Comparison of ENCODE assay signal across 10 mouse cellular contexts in the genomic region with DNA sequence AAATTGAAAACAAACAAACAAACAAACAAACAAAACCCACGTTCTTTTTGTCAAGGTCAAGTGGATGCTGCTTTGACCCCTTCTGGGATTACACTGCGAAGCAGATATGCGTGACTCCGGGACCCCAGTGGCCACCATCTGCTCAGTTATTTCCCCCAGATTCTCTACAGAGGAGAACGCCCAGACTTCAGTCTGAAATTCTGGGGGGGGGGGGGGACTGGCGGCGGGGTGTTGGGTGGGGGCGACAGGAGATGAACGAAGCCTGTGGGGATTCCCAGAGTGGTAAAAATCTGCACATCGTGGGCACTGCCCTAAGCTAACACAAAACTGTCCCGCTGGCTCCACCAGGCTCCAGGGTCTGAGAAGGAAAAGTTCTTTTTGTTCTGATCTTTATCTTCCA. TPM values are rescaled to one million over a fixed set of nuclear protein-coding genes. Genes with fewer than 3 reads are reported as not detected.
DNase-seq lines count a peak whose midpoint lies in the region; ATAC-seq and TF ChIP-seq lines count a peak whose summit lies in the region.
"Had no signal": no experiment of that assay in that cellular context is flagged by ENCODE, and none has a peak within 500 bp of the region (broad histone marks: within the 10 kb centered on the region; RNA-seq: fewer than 3 reads in every experiment).

No protein-coding gene starts in this region.

- no peak for ATAC-seq in heart, embryonic 12.5 days (ENCODE audit: insufficient number of reproducible peaks, low FRiP score)
- ATAC-seq in heart, postnatal 0 days (ENCODE audit: insufficient read depth, low read depth) = no peak
- no peak for ATAC-seq in liver, embryonic 13.5 days (ENCODE audit: low read depth)

- H3K4me3 ChIP-seq in heart, embryonic 12.5 days = peak overlapping the region; percentile 53
- H3K4me3 ChIP-seq in ES-E14 (ENCODE audit: insufficient read depth in 1 of 2, low read depth in 1 of 2, low read length in 2 of 2, poor library complexity in 1 of 2, severe bottlenecking in 1 of 2) = peak overlapping the region; percentile 67 to 80
- H3K4me3 ChIP-seq in heart, postnatal 0 days (ENCODE audit: low read depth, low read length) = peak overlapping the region; percentile 63
- H3K4me3 ChIP-seq in liver, embryonic 13.5 days (replicated peaks) = peak overlapping the region; percentile 36

- in situ Hi-C loops in ES-E14 (cut with MboI; ENCODE audit: low sequenced_read_pairs in 2 of 2, unreplicated experiment in 2 of 2) = no loop called here

- H3K4me2 ChIP-seq in heart, embryonic 12.5 days = peak overlapping the region; percentile 87
- H3K4me2 ChIP-seq in heart, postnatal 0 days (ENCODE audit: low read depth, low read length) = peak overlapping the region; percentile 69
- H3K4me2 ChIP-seq in liver, embryonic 13.5 days = peak overlapping the region; percentile 68

- no peak overlapping the region for H3K9ac ChIP-seq in heart, embryonic 12.5 days
- H3K9ac ChIP-seq in ES-E14 (ENCODE audit: insufficient read depth, low read depth, low read length, poor library complexity, severe bottlenecking) = no peak overlapping the region
- peak overlapping the region; percentile 35; the same call in 1 of the 2 replicates for H3K9ac ChIP-seq in heart, postnatal 0 days (replicated peaks; ENCODE audit: low read depth, low read length)
- H3K9ac ChIP-seq in liver, embryonic 13.5 days = no peak overlapping the region
- H3K9ac ChIP-seq: liver, embryonic 14.5 days had no signal

- TF ChIP-seq CTCF in heart, postnatal 0 days (IDR thresholded peaks at IDR 0.05; ENCODE audit: low read depth) = no peak

- H3K27ac ChIP-seq in heart, embryonic 12.5 days (ENCODE audit: poor library complexity, severe bottlenecking) = no peak overlapping the region
- no peak overlapping the region for H3K27ac ChIP-seq in ES-E14 (ENCODE audit: insufficient read depth, low read depth, low read length, poor library complexity, severe bottlenecking)
- 0 out of 2 replicates have a peak overlapping the region, but pooled peaks have one; percentile 1 for H3K27ac ChIP-seq in heart, postnatal 0 days (ENCODE audit: low read depth)
- no peak overlapping the region for H3K27ac ChIP-seq in liver, embryonic 13.5 days
- H3K27ac ChIP-seq: liver, embryonic 14.5 days had no signal

- peaks cover 74% of the 10 kb centered on the region for H3K27me3 ChIP-seq in heart, embryonic 12.5 days (replicated peaks)
- peaks cover 64% of the 10 kb centered on the region for H3K27me3 ChIP-seq in heart, postnatal 0 days (ENCODE audit: control insufficient read depth, insufficient read depth, low read length)
- H3K27me3 ChIP-seq in liver, embryonic 13.5 days = peaks cover 86% of the 10 kb centered on the region

- no peaks in the 10 kb centered on the region for H3K36me3 ChIP-seq in heart, embryonic 12.5 days
- H3K36me3 ChIP-seq in ES-E14 (ENCODE audit: control insufficient read depth, insufficient read depth, low read length, poor library complexity, severe bottlenecking) = peaks cover 15% of the 10 kb centered on the region
- H3K36me3 ChIP-seq in heart, postnatal 0 days (replicated peaks; ENCODE audit: control insufficient read depth, insufficient read depth, low read length) = no peaks in the 10 kb centered on the region
- no peaks in the 10 kb centered on the region for H3K36me3 ChIP-seq in liver, embryonic 13.5 days

- peaks cover 18% of the 10 kb centered on the region for H3K4me1 ChIP-seq in heart, embryonic 12.5 days (replicated peaks)
- H3K4me1 ChIP-seq in ES-E14 (ENCODE audit: control insufficient read depth in 2 of 2, insufficient read depth in 2 of 2, low read length in 2 of 2, poor library complexity in 1 of 2) = peaks cover 6 to 16% of the 10 kb centered on the region in 2 experiments; a peak in 3 of 4 replicates
- peaks cover 13% of the 10 kb centered on the region for H3K4me1 ChIP-seq in heart, postnatal 0 days (ENCODE audit: control insufficient read depth, insufficient read depth)
- peaks cover 22% of the 10 kb centered on the region for H3K4me1 ChIP-seq in liver, embryonic 13.5 days (replicated peaks)

- H3K9me3 ChIP-seq in heart, embryonic 12.5 days (replicated peaks) = no peaks in the 10 kb centered on the region
- no peaks in the 10 kb centered on the region for H3K9me3 ChIP-seq in ES-E14 (ENCODE audit: control insufficient read depth, insufficient read depth, low read depth, low read length)
- no peaks in the 10 kb centered on the region for H3K9me3 ChIP-seq in heart, postnatal 0 days (replicated peaks; ENCODE audit: control insufficient read depth, low read length)
- no peaks in the 10 kb centered on the region for H3K9me3 ChIP-seq in liver, embryonic 13.5 days (replicated peaks)

- no peak for TF ChIP-seq EP300 in heart, postnatal 0 days (IDR thresholded peaks at IDR 0.05; ENCODE audit: low read depth)

- 3% methylated on average over 11 of the region's 11 CpGs for WGBS in heart, embryonic 12.5 days
- 5% methylated on average over 11 of the region's 11 CpGs for WGBS in heart, postnatal 0 days
- 5% methylated on average over 11 of the region's 11 CpGs for WGBS in liver, embryonic 13.5 days (ENCODE audit: insufficient replicate concordance)

- DNase-seq in heart, adult 8-10 months (ENCODE audit: low spot score) = no peak
- DNase-seq in ES-E14 (ENCODE audit: low read depth, low spot score) = no peak
- DNase-seq in heart, postnatal 0 days (ENCODE audit: low spot score) = no peak
- no peak for DNase-seq in liver, embryonic 13.5 days
- DNase-seq in urinary bladder, postnatal 25 days (ENCODE audit: low spot score) = no peak
- no peak for DNase-seq in thymus, postnatal 36 days
- DNase-seq in gastrocnemius, postnatal 10 days = no peak

TF ChIP-seq in ES-E14, 5 proteins besides CTCF, POLR2A, EP300 and RAD21:
- no peak for TF ChIP-seq ZC3H11A (IDR thresholded peaks at IDR 0.05; ENCODE audit: borderline replicate concordance, low read depth, low read length)
- no peak for TF ChIP-seq MAFK (IDR thresholded peaks at IDR 0.05; ENCODE audit: insufficient read depth, low read depth, low read length)
- TF ChIP-seq HCFC1 (IDR thresholded peaks at IDR 0.05; ENCODE audit: borderline replicate concordance, insufficient read depth, low read length) = no peak
- no peak for TF ChIP-seq ZNF384 (IDR thresholded peaks at IDR 0.05; ENCODE audit: low read depth, low read length)
- TF ChIP-seq CHD2 (IDR thresholded peaks at IDR 0.05; ENCODE audit: low read depth, low read length) = no peak

RNA-seq across cellular contexts. Expression of a gene that starts 0.8 kb away (rescaled TPM):
- polyA plus RNA-seq in heart, embryonic 12.5 days (2016; fragmentation: Nextera tagmentation; extraction: Ambion mirVana) = 4.1 and 4.7 TPM in 2 replicates
- total RNA-seq in heart, adult 8-10 months (2022) = 10 to 100 TPM; 21.1 to 47.5 (median 28.5) TPM
- total RNA-seq in ES-E14 (2012; rRNA removed) = 22.4 and 54.6 TPM in 2 replicates
- 32.5 and 36.8 TPM in 2 replicates for total RNA-seq in heart, postnatal 0 days (2014; rRNA removed; ENCODE audit: low replicate concordance)
- 23.0 and 23.2 TPM in 2 replicates for polyA plus RNA-seq in heart, postnatal 0 days (2015; fragmentation: Nextera tagmentation; extraction: Ambion mirVana)
- 0.27 and 0.33 TPM in 2 replicates for polyA plus RNA-seq in liver, embryonic 13.5 days (2015; fragmentation: Nextera tagmentation; extraction: Ambion mirVana)
- total RNA-seq in gastrocnemius, postnatal 10 days (2021) = 10 to 100 TPM; 17.4 to 22.4 TPM
- total RNA-seq: CH12.LX had no signal

RNA-seq across cellular contexts. Expression of a gene that starts 37.3 kb away (rescaled TPM):
- polyA plus RNA-seq in heart, embryonic 12.5 days (2016; fragmentation: Nextera tagmentation; extraction: Ambion mirVana) = 9.4 and 9.6 TPM in 2 replicates
- 10 to 100 TPM; 19.5 to 33.1 (median 28.9) TPM for total RNA-seq in heart, adult 8-10 months (2022)
- 16.0 and 18.3 TPM in 2 replicates for total RNA-seq in ES-E14 (2012; rRNA removed)
- total RNA-seq in heart, postnatal 0 days (2014; rRNA removed; ENCODE audit: low replicate concordance) = 10.9 and 13.7 TPM in 2 replicates
- 9.5 and 10.2 TPM in 2 replicates for polyA plus RNA-seq in heart, postnatal 0 days (2015; fragmentation: Nextera tagmentation; extraction: Ambion mirVana)
- polyA plus RNA-seq in liver, embryonic 13.5 days (2015; fragmentation: Nextera tagmentation; extraction: Ambion mirVana) = 17.2 and 17.9 TPM in 2 replicates
- 10 to 100 TPM in 1 of 2 experiments, 1 to 10 TPM in 1; 8.7 to 14.7 TPM for total RNA-seq in gastrocnemius, postnatal 10 days (2021)
- total RNA-seq: CH12.LX had no signal
